ENCODE assay signal across 9 mouse cellular contexts in the genomic region with DNA sequence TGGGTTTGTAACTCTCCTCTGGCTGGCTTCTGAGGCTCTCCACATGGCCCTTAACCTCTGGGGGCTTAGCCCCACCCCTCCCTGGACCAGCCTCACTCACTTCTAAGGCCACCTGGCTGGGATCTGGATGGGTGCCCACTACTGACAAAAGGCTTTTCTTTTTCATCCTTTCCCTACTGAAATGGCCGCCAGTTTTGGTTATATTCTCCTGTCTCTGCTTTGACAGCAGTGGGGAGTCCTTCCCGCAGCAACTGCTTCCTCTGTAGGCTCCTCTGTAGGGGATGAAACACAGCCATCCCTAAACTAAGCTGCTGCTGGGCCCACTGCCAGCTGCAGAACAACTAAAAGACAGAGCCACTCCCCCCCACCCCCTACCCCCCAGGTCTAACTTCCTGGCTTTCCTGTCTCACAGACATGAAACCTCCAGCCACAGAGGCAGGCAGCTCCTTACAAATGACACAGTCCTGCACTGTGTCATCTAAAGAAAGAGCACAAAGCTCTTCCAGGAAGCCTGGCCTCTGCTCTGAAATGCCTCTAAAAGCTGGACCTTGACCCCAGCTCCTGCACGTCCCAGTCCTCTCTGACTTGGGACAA. TPM values are rescaled to one million over a fixed set of nuclear protein-coding genes. Genes with fewer than 3 reads are reported as not detected.
DNase-seq lines count a peak whose midpoint lies in the region; ATAC-seq and TF ChIP-seq lines count a peak whose summit lies in the region.
"Had no signal": no experiment of that assay in that cellular context is flagged by ENCODE, and none has a peak within 500 bp of the region (broad histone marks: within the 10 kb centered on the region; RNA-seq: fewer than 3 reads in every experiment).

No protein-coding gene starts in this region.

- no peak overlapping the region for H3K4me3 ChIP-seq in liver, embryonic 12.5 days
- no peak overlapping the region for H3K4me3 ChIP-seq in liver, postnatal 0 days (ENCODE audit: low read depth, low read length)
- H3K4me3 ChIP-seq in forebrain, embryonic 11.5 days (ENCODE audit: low read depth, low read length): no peak overlapping the region
- no peak overlapping the region for H3K4me3 ChIP-seq in intestine, postnatal 0 days (ENCODE audit: low read depth, low read length)

- H3K4me2 ChIP-seq in liver, embryonic 12.5 days: no peak overlapping the region
- H3K4me2 ChIP-seq in liver, postnatal 0 days (ENCODE audit: low read depth, low read length): no peak overlapping the region
- no peak overlapping the region for H3K4me2 ChIP-seq in forebrain, embryonic 11.5 days (ENCODE audit: low read depth, low read length, severe bottlenecking)
- H3K4me2 ChIP-seq in intestine, postnatal 0 days (replicated peaks; ENCODE audit: low read depth): 0 out of 2 replicates have a peak overlapping the region, but pooled peaks have one; percentile 0

- no peaks in the 10 kb centered on the region for H3K27me3 ChIP-seq in liver, embryonic 12.5 days (replicated peaks)
- no peaks in the 10 kb centered on the region for H3K27me3 ChIP-seq in liver, postnatal 0 days (ENCODE audit: insufficient read depth, low read length)
- H3K27me3 ChIP-seq in forebrain, embryonic 11.5 days (ENCODE audit: control insufficient read depth, insufficient read depth, low read length): peaks cover under 1% of the 10 kb centered on the region; the same call in 1 of the 2 replicates
- H3K27me3 ChIP-seq in intestine, postnatal 0 days (replicated peaks; ENCODE audit: control insufficient read depth, insufficient read depth, low read length): no peaks in the 10 kb centered on the region

- no peaks in the 10 kb centered on the region for H3K36me3 ChIP-seq in liver, embryonic 12.5 days
- no peaks in the 10 kb centered on the region for H3K36me3 ChIP-seq in liver, postnatal 0 days (replicated peaks; ENCODE audit: insufficient read depth, low read length)
- H3K36me3 ChIP-seq in forebrain, embryonic 11.5 days (ENCODE audit: control insufficient read depth, insufficient read depth, low read length): no peaks in the 10 kb centered on the region
- no peaks in the 10 kb centered on the region for H3K36me3 ChIP-seq in intestine, postnatal 0 days (ENCODE audit: control insufficient read depth, insufficient read depth)

- H3K27ac ChIP-seq in liver, embryonic 12.5 days: peak overlapping the region; percentile 74
- H3K27ac ChIP-seq in liver, postnatal 0 days (ENCODE audit: low read depth): no peak overlapping the region
- H3K27ac ChIP-seq in forebrain, embryonic 11.5 days (ENCODE audit: low read depth, low read length): 0 out of 2 replicates have a peak overlapping the region, but pooled peaks have one; percentile 21
- peak overlapping the region; percentile 74 for H3K27ac ChIP-seq in intestine, postnatal 0 days (ENCODE audit: low read depth, low read length)

- no peaks in the 10 kb centered on the region for H3K9me3 ChIP-seq in liver, embryonic 12.5 days (replicated peaks)
- no peaks in the 10 kb centered on the region for H3K9me3 ChIP-seq in liver, postnatal 0 days (ENCODE audit: low read length)
- no peaks in the 10 kb centered on the region for H3K9me3 ChIP-seq in forebrain, embryonic 11.5 days (ENCODE audit: control insufficient read depth, low read length)
- no peaks in the 10 kb centered on the region for H3K9me3 ChIP-seq in intestine, postnatal 0 days (ENCODE audit: control insufficient read depth)

- no peak for ATAC-seq in liver, embryonic 12.5 days
- no peak for ATAC-seq in liver, postnatal 0 days
- no peak for ATAC-seq in forebrain, embryonic 11.5 days (replicated peaks; ENCODE audit: low FRiP score)
- peak; percentile 72 for ATAC-seq in intestine, postnatal 0 days

- no peak for DNase-seq in liver, postnatal 0 days
- peak; percentile 49 for DNase-seq in forebrain, embryonic 11.5 days (ENCODE audit: low spot score)
- DNase-seq in naive thymus-derived CD4-positive, alpha-beta T cell, adult 2 months (ENCODE audit: low read depth): peak; percentile 41
- no peak for DNase-seq in ovary, postnatal 14 days (ENCODE audit: low spot score)
- DNase-seq in cerebellum, adult 8-10 months: no peak
- DNase-seq: lung, adult 2 months; right cerebral cortex, postnatal 4 days had no signal

- peaks cover 53% of the 10 kb centered on the region for H3K4me1 ChIP-seq in liver, embryonic 12.5 days
- peaks cover 25% of the 10 kb centered on the region for H3K4me1 ChIP-seq in liver, postnatal 0 days (ENCODE audit: insufficient read depth)
- H3K4me1 ChIP-seq in forebrain, embryonic 11.5 days (replicated peaks; ENCODE audit: control insufficient read depth, insufficient read depth, low read length): peaks cover 6% of the 10 kb centered on the region; the same call in 1 of the 2 replicates
- peaks cover 23% of the 10 kb centered on the region for H3K4me1 ChIP-seq in intestine, postnatal 0 days (replicated peaks; ENCODE audit: control insufficient read depth, insufficient read depth, low read length)

- no peak for TF ChIP-seq CTCF in liver, postnatal 0 days (IDR thresholded peaks at IDR 0.05; ENCODE audit: low read depth)
- no peak for TF ChIP-seq CTCF in intestine, postnatal 0 days (IDR thresholded peaks at IDR 0.05; ENCODE audit: low read depth)

- peak overlapping the region; percentile 25; the same call in 1 of the 2 replicates for H3K9ac ChIP-seq in liver, embryonic 12.5 days
- no peak overlapping the region for H3K9ac ChIP-seq in liver, postnatal 0 days (replicated peaks)
- no peak overlapping the region; the same call in 1 of the 2 replicates for H3K9ac ChIP-seq in forebrain, embryonic 11.5 days (ENCODE audit: low read length)
- H3K9ac ChIP-seq in intestine, postnatal 0 days (ENCODE audit: low read depth, low read length): no peak overlapping the region

- 52% methylated on average over 3 of the region's 3 CpGs for WGBS in liver, embryonic 12.5 days (ENCODE audit: insufficient replicate concordance)
- 58% methylated on average over 3 of the region's 3 CpGs for WGBS in liver, postnatal 0 days (ENCODE audit: insufficient replicate concordance)
- WGBS in forebrain, embryonic 11.5 days: 35% methylated on average over 3 of the region's 3 CpGs
- 7% methylated on average over 3 of the region's 3 CpGs for WGBS in intestine, postnatal 0 days

- no peak for TF ChIP-seq EP300 in liver, postnatal 0 days (IDR thresholded peaks at IDR 0.05; ENCODE audit: low read depth)

RNA-seq across cellular contexts. Expression of gene Pak6, which starts 6.3 kb away (rescaled TPM):
- 1.4 and 1.9 TPM in 2 replicates for polyA plus RNA-seq in liver, embryonic 12.5 days (2016; fragmentation: Nextera tagmentation; extraction: Ambion mirVana)
- 0.08 and 0.15 TPM in 2 replicates for polyA plus RNA-seq in liver, postnatal 0 days (2015; fragmentation: Nextera tagmentation; extraction: Ambion mirVana)
- 1.2 and 2.2 TPM in 2 replicates for polyA plus RNA-seq in forebrain, embryonic 11.5 days (2014; fragmentation: Nextera tagmentation; extraction: Ambion mirVana)
- 0.90 and 1.4 TPM in 2 replicates for polyA plus RNA-seq in intestine, postnatal 0 days (2015; fragmentation: Nextera tagmentation; extraction: Ambion mirVana)

RNA-seq across cellular contexts. Expression of gene Ankrd63, which starts 47.0 kb away (rescaled TPM):
- 0.07 TPM in 1 of 2 replicates, not detected in the other for polyA plus RNA-seq in liver, embryonic 12.5 days (2016; fragmentation: Nextera tagmentation; extraction: Ambion mirVana)
- polyA plus RNA-seq in liver, postnatal 0 days (2015; fragmentation: Nextera tagmentation; extraction: Ambion mirVana): 0.02 TPM in 1 of 2 replicates, not detected in the other
- polyA plus RNA-seq in forebrain, embryonic 11.5 days (2014; fragmentation: Nextera tagmentation; extraction: Ambion mirVana): not detected in 2 replicates
- polyA plus RNA-seq in intestine, postnatal 0 days (2015; fragmentation: Nextera tagmentation; extraction: Ambion mirVana): 0.63 and 0.65 TPM in 2 replicates

RNA-seq across cellular contexts. Expression of gene Bub1b, which starts 58.8 kb away (rescaled TPM):
- polyA plus RNA-seq in liver, embryonic 12.5 days (2016; fragmentation: Nextera tagmentation; extraction: Ambion mirVana): 70.9 and 72.5 TPM in 2 replicates
- polyA plus RNA-seq in liver, postnatal 0 days (2015; fragmentation: Nextera tagmentation; extraction: Ambion mirVana): 12.7 and 15.7 TPM in 2 replicates
- polyA plus RNA-seq in forebrain, embryonic 11.5 days (2014; fragmentation: Nextera tagmentation; extraction: Ambion mirVana): 146 and 148 TPM in 2 replicates
- 8.9 and 9.9 TPM in 2 replicates for polyA plus RNA-seq in intestine, postnatal 0 days (2015; fragmentation: Nextera tagmentation; extraction: Ambion mirVana)

Comparison
In these comparisons a context has a peak if more than half of its experiments do, and no peak if none do; other contexts are left out.
1. DNase-seq: peak in forebrain, embryonic 11.5 days (single experiment) and naive thymus-derived CD4-positive, alpha-beta T cell, adult 2 months (single experiment); none in liver, postnatal 0 days (single experiment), ovary, postnatal 14 days (single experiment) and cerebellum, adult 8-10 months (single experiment).